Mouse (Mus musculus) heart, embryonic 16.5 days (tissue): ENCODE data around the gene Pold4. TPM values are rescaled to one million over a fixed set of nuclear protein-coding genes. Genes with fewer than 3 reads are reported as not detected.

Experiments
- microRNA-seq: library from miRNA; unstranded; fragments of <30 nt; microRNA quantifications from one replicate; pipeline ENCODE4, GENCODE M21; 2017
- polyA plus RNA-seq: library from polyadenylated mRNA; unstranded; fragments of >200 nt; fragmentation: Nextera tagmentation; extraction: Ambion mirVana; gene quantifications from 2 replicates; pipeline ENCODE4 v1.2.1, GENCODE M21; 2015

The Pold4 gene
- polyA plus RNA-seq, 1 experiment from 2014 or later: 22.6 TPM

Small RNA genes within 50 kb of the gene (microRNA-seq; reads per million reads assigned to microRNA genes)
- gene Gm26115 (not detected), gene Mir6985 (0.59 reads per million)

Other genes starting within 250 kb of the Pold4 start
- 13.0 and 13.3 TPM in 2 replicates for gene Acy3, start 245.3 kb upstream of the Pold4 start, polyA plus RNA-seq
- gene Tbx10, start 239.1 kb upstream of the Pold4 start, polyA plus RNA-seq: not detected in 2 replicates
- 67.8 and 75.1 TPM in 2 replicates for gene Nudt8, start 231.3 kb upstream of the Pold4 start, polyA plus RNA-seq
- gene Gm49405, start 231.3 kb upstream of the Pold4 start, polyA plus RNA-seq: 6.2 TPM in 2 replicates
- gene Doc2g, start 228.6 kb upstream of the Pold4 start, polyA plus RNA-seq: 84.9 and 90.6 TPM in 2 replicates
- gene Ndufv1, start 219.1 kb upstream of the Pold4 start, polyA plus RNA-seq: 618 and 661 TPM in 2 replicates
- 378 and 420 TPM in 2 replicates for gene Gstp1, start 193.9 kb upstream of the Pold4 start, polyA plus RNA-seq
- gene Gstp2, start 185.9 kb upstream of the Pold4 start, polyA plus RNA-seq: 8.0 and 18.4 TPM in 2 replicates
- gene Gstp3, start 172.3 kb upstream of the Pold4 start, polyA plus RNA-seq: 0.51 and 0.80 TPM in 2 replicates
- gene Cabp2, start 150.3 kb upstream of the Pold4 start, polyA plus RNA-seq: not detected in 2 replicates
- 86.0 and 86.2 TPM in 2 replicates for gene Cdk2ap2, start 134.7 kb upstream of the Pold4 start, polyA plus RNA-seq
- 27.7 and 29.4 TPM in 2 replicates for gene Pitpnm1, start 131.9 kb upstream of the Pold4 start, polyA plus RNA-seq
- 87.5 and 88.6 TPM in 2 replicates for gene Aip, start 106.0 kb upstream of the Pold4 start, polyA plus RNA-seq
- gene Gpr152, start 92.1 kb upstream of the Pold4 start, polyA plus RNA-seq: not detected in 2 replicates
- 0.11 TPM in 1 of 2 replicates, not detected in the other for gene Cabp4, start 87.9 kb upstream of the Pold4 start, polyA plus RNA-seq
- gene Coro1b, start 83.3 kb upstream of the Pold4 start, polyA plus RNA-seq: 133 and 134 TPM in 2 replicates
- 25.3 and 71.1 TPM in 2 replicates for gene Ptprcap, start 78.3 kb upstream of the Pold4 start, polyA plus RNA-seq
- 47.4 and 48.7 TPM in 2 replicates for gene Rps6kb2, start 68.5 kb upstream of the Pold4 start, polyA plus RNA-seq
- 15.9 and 17.5 TPM in 2 replicates for gene Carns1, start 56.4 kb upstream of the Pold4 start, polyA plus RNA-seq
- gene Tbc1d10c, start 40.6 kb upstream of the Pold4 start, polyA plus RNA-seq: 10.8 and 26.5 TPM in 2 replicates
- 813 and 866 TPM in 2 replicates for gene Ppp1ca, start 39.8 kb upstream of the Pold4 start, polyA plus RNA-seq
- 19.9 and 21.1 TPM in 2 replicates for gene Rad9a, start 30.2 kb upstream of the Pold4 start, polyA plus RNA-seq
- 1.5 and 1.7 TPM in 2 replicates for gene Clcf1, start 17.7 kb upstream of the Pold4 start, polyA plus RNA-seq
- not detected in 2 replicates for gene AC109138.7, start 17.5 kb upstream of the Pold4 start, polyA plus RNA-seq
- 8.3 and 11.6 TPM in 2 replicates for gene Ssh3, start 37.3 kb downstream of the Pold4 start, polyA plus RNA-seq
- 1.4 and 2.4 TPM in 2 replicates for gene Ankrd13d, start 51.2 kb downstream of the Pold4 start, polyA plus RNA-seq
- 11.8 and 15.5 TPM in 2 replicates for gene Grk2, start 74.3 kb downstream of the Pold4 start, polyA plus RNA-seq
- gene Kdm2a, start 166.4 kb downstream of the Pold4 start, polyA plus RNA-seq: 31.9 and 35.9 TPM in 2 replicates
- 18.3 and 20.4 TPM in 2 replicates for gene Rhod, start 207.5 kb downstream of the Pold4 start, polyA plus RNA-seq
- 0.76 and 1.1 TPM in 2 replicates for gene Syt12, start 245.5 kb downstream of the Pold4 start, polyA plus RNA-seq